Mouse (Mus musculus) MEL (cell line): Measurements from ENCODE around the gene Rnf5.

Source experiments
- BHLHE40 ChIP-seq: IDR thresholded peaks from 2 replicates; pipeline ENCODE4 v1.6.1; 2012; ENCODE audit warnings: low read depth, mild to moderate bottlenecking, inconsistent platforms, low read length, improper control_type of control experiment, borderline replicate concordance
- EP300 ChIP-seq, 2 experiments: IDR thresholded peaks; 2 replicates each; pipeline ENCODE4 v1.6.1; 2011; ENCODE audit warnings: improper control_type of control experiment in 2 of 2, low read length in 2 of 2, low read depth in 1 of 2, mild to moderate bottlenecking in 1 of 2
- GATA1 ChIP-seq: IDR thresholded peaks from 2 replicates; pipeline ENCODE4 v1.6.1; 2011; ENCODE audit warnings: low read depth, low read length, improper control_type of control experiment
- KAT2A ChIP-seq: conservative IDR thresholded peaks from 2 replicates; pipeline ENCODE4 v1.6.1; 2012; ENCODE audit warnings: low read depth, low read length, improper control_type of control experiment, inconsistent platforms
- POLR2A ChIP-seq, 2 experiments: IDR thresholded peaks; 2 replicates each; pipeline ENCODE4 v1.6.1; 2011 to 2012; ENCODE audit warnings: low read length in 2 of 2, mild to moderate bottlenecking in 2 of 2, control low read depth in 1 of 2, improper control_type of control experiment in 1 of 2, low read depth in 1 of 2, moderate library complexity in 1 of 2; ENCODE audit not compliant: control insufficient read depth in 1 of 2, insufficient read depth in 1 of 2, poor library complexity in 1 of 2
- POLR2AphosphoS2 ChIP-seq: IDR thresholded peaks from 2 replicates; pipeline ENCODE4 v1.6.1; 2011; ENCODE audit warnings: low read length, improper control_type of control experiment
- UBTF ChIP-seq: IDR thresholded peaks from 2 replicates; pipeline ENCODE4 v1.6.1; 2012; ENCODE audit warnings: low read depth, mild to moderate bottlenecking, inconsistent platforms, low read length, improper control_type of control experiment, moderate library complexity, borderline replicate concordance; ENCODE audit not compliant: insufficient read depth
- USF1 ChIP-seq: IDR thresholded peaks from 2 replicates; pipeline ENCODE4 v1.6.1; 2014; ENCODE audit warnings: low read depth, mild to moderate bottlenecking, inconsistent platforms, low read length, improper control_type of control experiment, moderate library complexity
- ZNF384 ChIP-seq: IDR thresholded peaks from 2 replicates; pipeline ENCODE4 v1.6.1; 2012; ENCODE audit warnings: low read depth, mild to moderate bottlenecking, inconsistent platforms, low read length, improper control_type of control experiment

- TF ChIP-seq POLR2A (IDR thresholded peaks at IDR 0.05; ENCODE audit: control insufficient read depth in 1 of 2, insufficient read depth in 1 of 2, low read depth in 1 of 2, low read length in 2 of 2, poor library complexity in 1 of 2) (peak; percentile 78 to 83; a peak in 3 of 4 replicates), GATA1 (no peak), ZNF384 (no peak), KAT2A (peak; percentile 90), POLR2AphosphoS2 (0 out of 2 replicates have a peak, but pooled peaks have one; percentile 53), BHLHE40 (no peak), EP300 (IDR thresholded peaks at IDR 0.05; ENCODE audit: low read depth in 1 of 2, low read length in 2 of 2) (no peak), USF1 (peak; percentile 97), UBTF (no peak)
Measured at GRCm38 (mm10) chr17:34646906-34647787, 43.7 kb upstream of the Rnf5 start, which contains the start of gene Atf6b.
